Mouse (Mus musculus): ENCODE data around the gene Dctd.

DNA sequence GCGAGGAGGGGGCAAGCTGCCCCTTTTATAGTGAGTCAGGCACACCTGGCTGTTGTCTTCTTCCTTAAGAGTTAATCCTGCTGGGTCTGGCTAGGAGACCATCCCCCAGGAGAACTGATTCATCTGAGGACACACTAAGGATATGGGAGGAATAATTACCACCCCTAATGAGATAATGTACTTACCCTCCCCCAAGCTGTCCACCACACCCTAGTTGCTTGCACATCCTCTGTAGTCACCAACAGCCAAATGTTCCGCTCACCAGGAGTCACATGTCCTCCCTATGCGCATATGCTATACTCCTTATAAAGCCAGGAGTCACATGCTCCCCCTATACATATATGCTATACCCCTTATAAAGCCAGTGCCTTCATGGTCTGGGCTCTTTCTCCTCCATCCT, 82.1 kb downstream of the Dctd start:
- no peak for TF ChIP-seq TAL1 (IDR thresholded peaks at IDR 0.05; ENCODE audit: low read length)
- TF ChIP-seq GATA1 (IDR thresholded peaks at IDR 0.05; ENCODE audit: low read length) = no peak
